Mouse (Mus musculus): ENCODE measurements around the gene Pramef17. TPM values are rescaled to one million over a fixed set of nuclear protein-coding genes. Genes with fewer than 3 reads are reported as not detected.
"Not testable (repeated sequence)": the region's sequence is repeated elsewhere in the genome, so short reads cannot be mapped to it uniquely, and the experiment has no call there.

Gene Pramef17
- not detected in 2 replicates for polyA plus RNA-seq (2015; fragmentation: Nextera tagmentation; extraction: Ambion mirVana)

DNA sequence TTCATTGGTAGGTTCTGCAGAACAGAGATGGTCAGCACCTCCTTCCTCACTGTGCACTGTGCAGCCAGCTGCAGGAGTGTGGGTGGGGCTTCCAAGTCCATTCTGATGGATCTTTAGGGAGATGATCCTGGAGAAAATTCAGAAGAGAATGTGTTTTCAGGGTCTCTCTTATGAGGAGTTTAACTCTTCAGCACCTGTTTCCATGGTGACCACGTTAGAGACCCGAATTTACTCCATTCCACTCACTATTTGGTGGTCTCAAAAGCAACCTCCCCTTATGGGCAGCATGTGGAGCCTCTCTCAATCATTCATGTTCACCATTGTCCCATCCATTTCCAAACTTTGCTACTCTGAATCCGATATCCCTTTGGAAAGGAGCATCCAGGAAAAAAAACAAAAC lies at the start of gene Pramef17:
TSS of gene Pramef17 (minus strand) at position 101 of the 400 bp plus-strand sequence.
- not testable (repeated sequence) for H3K27me3 ChIP-seq; ATAC-seq (ENCODE audit: low read depth); H3K4me1 ChIP-seq (replicated peaks); H3K4me3 ChIP-seq; H3K36me3 ChIP-seq; H3K9ac ChIP-seq; H3K9me3 ChIP-seq; H3K4me2 ChIP-seq; H3K27ac ChIP-seq (replicated peaks)
- 63% methylated on average over 3 of the region's 3 CpGs for WGBS

DNA sequence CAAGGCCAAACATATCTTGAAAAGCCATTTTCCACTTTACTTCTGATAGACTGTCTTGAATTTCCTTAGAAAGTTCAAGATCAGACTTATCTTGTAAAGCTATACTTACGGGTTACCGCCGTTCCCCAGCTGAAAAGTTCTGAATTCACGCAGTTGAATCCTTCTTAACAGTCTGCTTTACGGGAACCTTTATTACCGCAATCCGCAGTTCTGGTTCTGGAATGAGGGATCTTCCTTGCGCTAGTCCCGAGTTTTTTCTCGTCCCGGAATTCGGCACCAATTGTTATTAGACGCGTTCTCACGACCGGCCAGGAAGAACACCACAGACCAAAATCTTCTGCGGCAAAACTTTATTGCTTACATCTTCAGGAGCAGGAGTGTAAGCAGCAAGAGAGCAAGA lies 6.0 kb downstream of the Pramef17 start:
- not testable (repeated sequence) for H3K36me3 ChIP-seq; H3K4me3 ChIP-seq; H3K9me3 ChIP-seq; H3K27me3 ChIP-seq; H3K4me2 ChIP-seq; H3K9ac ChIP-seq; H3K27ac ChIP-seq (replicated peaks); H3K4me1 ChIP-seq (replicated peaks); ATAC-seq (ENCODE audit: low read depth)
- 94% methylated on average over 17 of the region's 17 CpGs for WGBS

DNA sequence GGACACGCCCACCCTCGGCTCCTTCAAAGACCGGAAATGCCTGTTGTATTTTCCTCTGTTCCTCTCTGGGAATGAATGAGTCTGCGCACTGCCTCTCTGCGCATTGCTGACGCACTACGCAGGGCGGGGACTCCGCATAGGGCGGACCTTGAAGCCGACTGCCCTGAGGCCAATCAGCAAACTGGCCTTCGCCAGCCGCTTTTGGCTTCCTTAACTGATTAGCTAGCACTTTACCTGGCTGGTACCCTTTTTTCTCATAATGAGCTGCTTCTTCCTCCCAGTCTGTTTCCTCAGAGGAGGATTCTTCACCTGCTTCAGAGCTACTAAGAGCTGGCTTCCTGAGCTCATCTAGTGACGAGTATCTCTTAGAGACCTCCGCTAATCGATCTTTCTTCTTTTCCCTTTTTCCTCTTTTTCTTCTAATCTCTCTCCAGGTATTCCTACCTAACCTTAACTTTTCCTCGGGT lies 6.7 kb downstream of the Pramef17 start:
- not testable (repeated sequence) for H3K27ac ChIP-seq (replicated peaks); H3K27me3 ChIP-seq; H3K9me3 ChIP-seq; H3K4me2 ChIP-seq; H3K9ac ChIP-seq; H3K36me3 ChIP-seq; H3K4me1 ChIP-seq (replicated peaks); ATAC-seq (ENCODE audit: low read depth); H3K4me3 ChIP-seq
- WGBS = 92% methylated on average over 11 of the region's 17 CpGs

DNA sequence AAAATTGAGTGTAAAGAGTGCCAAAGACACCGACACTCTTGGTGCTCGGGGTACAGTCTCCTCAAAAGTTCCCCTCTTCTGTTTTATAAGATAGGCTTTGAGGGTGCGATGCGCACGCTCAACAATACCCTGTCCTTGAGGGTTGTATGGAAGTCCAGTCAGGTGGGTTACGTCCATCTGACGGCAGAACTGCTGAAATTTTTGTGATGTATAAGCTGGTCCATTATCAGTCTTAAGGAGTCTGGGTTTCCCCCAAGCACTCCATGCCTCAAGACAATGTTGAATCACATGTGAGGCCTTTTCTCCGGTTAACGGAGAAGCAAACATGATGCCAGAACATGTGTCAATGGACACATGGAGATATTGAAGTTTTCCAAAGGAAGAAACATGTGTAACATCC lies 8.4 kb downstream of the Pramef17 start:
- not testable (repeated sequence) for H3K27me3 ChIP-seq; ATAC-seq (ENCODE audit: low read depth); H3K9ac ChIP-seq; H3K36me3 ChIP-seq; H3K9me3 ChIP-seq; H3K27ac ChIP-seq (replicated peaks); H3K4me2 ChIP-seq; H3K4me3 ChIP-seq; H3K4me1 ChIP-seq (replicated peaks)
- 92% methylated on average over 7 of the region's 9 CpGs for WGBS

DNA sequence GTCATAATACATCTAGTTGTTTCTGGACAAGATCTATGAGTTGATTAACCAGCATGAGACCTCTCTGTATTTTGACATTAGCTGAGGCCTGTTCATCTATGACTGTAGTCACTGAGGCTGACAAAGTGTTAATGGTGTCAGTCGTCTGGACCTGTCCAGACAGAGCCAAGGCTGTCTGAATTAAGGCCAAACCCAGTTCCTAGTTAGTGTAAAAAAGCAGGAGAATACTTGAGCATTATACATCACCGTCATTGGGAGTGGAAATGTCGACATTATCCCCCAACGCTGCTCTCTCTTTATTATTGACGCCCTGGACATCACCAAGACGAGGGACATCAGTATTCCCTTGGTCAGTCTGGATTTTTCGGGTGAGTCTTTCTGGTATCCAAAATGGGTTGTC lies 9.0 kb downstream of the Pramef17 start:
- H3K4me1 ChIP-seq (replicated peaks); H3K36me3 ChIP-seq; H3K4me3 ChIP-seq; H3K27me3 ChIP-seq; H3K9ac ChIP-seq; H3K27ac ChIP-seq (replicated peaks); H3K4me2 ChIP-seq; H3K9me3 ChIP-seq; ATAC-seq (ENCODE audit: low read depth): not testable (repeated sequence)
- WGBS = no CpG with 5 or more reads among the region's 7 CpGs

DNA sequence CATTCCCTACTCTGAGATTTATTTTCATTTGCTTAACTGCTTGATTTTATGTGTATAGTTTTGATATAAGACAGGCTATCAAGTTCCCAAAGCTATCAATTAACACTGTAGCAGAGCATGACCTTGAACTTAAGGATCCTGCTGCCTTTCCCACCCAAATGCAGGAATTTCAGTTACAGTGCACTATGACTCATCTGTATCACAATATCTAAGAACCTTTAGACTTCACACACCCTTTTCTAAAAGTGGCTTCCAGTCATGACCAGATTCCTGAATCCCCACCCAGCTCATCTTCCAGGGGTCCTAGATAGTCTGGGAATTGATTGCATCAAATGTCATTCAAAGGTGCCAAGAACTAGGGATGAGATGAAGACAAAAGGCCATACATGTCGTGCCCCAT lies 10.7 kb downstream of the Pramef17 start:
- not testable (repeated sequence) for ATAC-seq (ENCODE audit: low read depth); H3K4me2 ChIP-seq; H3K4me1 ChIP-seq (replicated peaks); H3K9me3 ChIP-seq; H3K36me3 ChIP-seq; H3K27ac ChIP-seq (replicated peaks); H3K27me3 ChIP-seq; H3K9ac ChIP-seq; H3K4me3 ChIP-seq
- 22% methylated on average over 1 of the region's 1 CpGs for WGBS

DNA sequence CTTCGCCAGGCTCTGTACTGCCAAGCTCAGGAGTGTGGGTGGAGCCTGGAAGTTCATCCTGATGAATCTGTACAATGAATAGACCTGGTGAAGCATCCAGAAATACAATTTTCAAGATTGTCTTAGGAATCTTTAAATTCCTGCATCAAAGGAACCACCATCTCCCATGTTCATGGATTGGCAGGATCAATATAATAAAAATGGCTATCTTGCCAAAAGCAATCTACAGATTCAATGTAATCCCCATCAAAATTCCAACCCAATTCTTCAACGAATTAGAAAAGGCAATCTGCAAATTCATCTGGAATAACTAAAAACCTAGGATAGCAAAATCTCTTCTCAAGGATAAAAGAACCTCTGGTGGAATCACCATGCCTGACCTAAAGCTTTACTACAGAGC lies 27.3 kb downstream of the Pramef17 start, which contains the start of gene Gm13101:
TSS of gene Gm13101 (minus strand) at position 101 of the 400 bp plus-strand sequence.
- H3K9ac ChIP-seq; H3K4me3 ChIP-seq; H3K9me3 ChIP-seq; ATAC-seq (ENCODE audit: low read depth); H3K36me3 ChIP-seq; H3K27me3 ChIP-seq; H3K4me1 ChIP-seq (replicated peaks); H3K27ac ChIP-seq (replicated peaks); H3K4me2 ChIP-seq: not testable (repeated sequence)
- WGBS = 47% methylated on average over 2 of the region's 2 CpGs

DNA sequence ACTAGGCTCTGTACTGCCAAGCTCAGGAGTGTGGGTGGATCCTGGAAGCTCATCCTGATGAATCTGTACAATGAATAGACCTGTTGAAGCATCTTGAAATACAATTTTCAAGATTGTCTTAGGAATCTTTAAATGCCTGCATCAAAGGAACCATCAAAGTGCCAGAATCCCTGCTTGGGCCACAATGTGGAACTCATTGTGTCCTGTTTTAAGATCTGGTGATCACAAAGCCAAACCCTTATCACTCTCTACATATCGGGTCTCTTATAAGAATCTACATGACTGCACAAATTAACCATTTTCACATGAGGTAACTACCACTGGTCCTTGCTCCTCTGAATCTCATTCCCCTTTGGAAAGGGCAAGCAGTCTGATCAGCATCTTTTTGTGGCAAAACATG lies 43.3 kb downstream of the Pramef17 start, which contains the start of gene Pramef25:
TSS of gene Pramef25 (minus strand) at position 101 of the 400 bp plus-strand sequence.
- not testable (repeated sequence) for H3K36me3 ChIP-seq; H3K4me1 ChIP-seq (replicated peaks); H3K27ac ChIP-seq (replicated peaks); H3K4me3 ChIP-seq; H3K27me3 ChIP-seq; ATAC-seq (ENCODE audit: low read depth); H3K4me2 ChIP-seq; H3K9ac ChIP-seq
- H3K9me3 ChIP-seq = peaks cover 28% of the 10 kb centered on the region
- 79% methylated on average over 1 of the region's 1 CpGs for WGBS

Other genes starting within 250 kb of the Pramef17 start
- gene Gm13023, start 205.0 kb downstream of the Pramef17 start, polyA plus RNA-seq (2015; fragmentation: Nextera tagmentation; extraction: Ambion mirVana) = not detected in 2 replicates
- not detected in 2 replicates for gene Gm13084, start 178.3 kb downstream of the Pramef17 start, polyA plus RNA-seq (2015; fragmentation: Nextera tagmentation; extraction: Ambion mirVana)
- not detected in 2 replicates for gene Gm13103, start 147.9 kb downstream of the Pramef17 start, polyA plus RNA-seq (2015; fragmentation: Nextera tagmentation; extraction: Ambion mirVana)
- gene Pramef6, start 94.0 kb downstream of the Pramef17 start, polyA plus RNA-seq (2015; fragmentation: Nextera tagmentation; extraction: Ambion mirVana) = not detected in 2 replicates
- gene Pramef25, start 43.4 kb downstream of the Pramef17 start, polyA plus RNA-seq (2015; fragmentation: Nextera tagmentation; extraction: Ambion mirVana) = not detected in 2 replicates
- not detected in 2 replicates for gene Gm13101, start 27.4 kb downstream of the Pramef17 start, polyA plus RNA-seq (2015; fragmentation: Nextera tagmentation; extraction: Ambion mirVana)
- gene Pramel4, start 64.8 kb upstream of the Pramef17 start, polyA plus RNA-seq (2015; fragmentation: Nextera tagmentation; extraction: Ambion mirVana) = not detected in 2 replicates
- gene Gm13102, start 112.1 kb upstream of the Pramef17 start, polyA plus RNA-seq (2015; fragmentation: Nextera tagmentation; extraction: Ambion mirVana) = not detected in 2 replicates
- gene Oog3, start 168.3 kb upstream of the Pramef17 start, polyA plus RNA-seq (2015; fragmentation: Nextera tagmentation; extraction: Ambion mirVana) = not detected in 2 replicates
- not detected in 2 replicates for gene Oog2, start 196.3 kb upstream of the Pramef17 start, polyA plus RNA-seq (2015; fragmentation: Nextera tagmentation; extraction: Ambion mirVana)
- gene C87977, start 218.9 kb upstream of the Pramef17 start, polyA plus RNA-seq (2015; fragmentation: Nextera tagmentation; extraction: Ambion mirVana) = not detected in 2 replicates

Measured in neural tube, embryonic 13.5 days (tissue).